Comparison of ENCODE assay signal across 12 mouse cellular contexts in genomic region chr16:31546828-31547224, GRCm38 (mm10).
DNase-seq lines count a peak whose midpoint lies in the region; ATAC-seq and TF ChIP-seq lines count a peak whose summit lies in the region.
"Had no signal": no experiment of that assay in that cellular context is flagged by ENCODE, and none has a peak within 500 bp of the region (broad histone marks: within the 10 kb centered on the region; RNA-seq: fewer than 3 reads in every experiment).

No protein-coding gene starts in this region.

- no peak for DNase-seq in kidney, adult 2 months
- peak; percentile 53 for DNase-seq in embryonic facial prominence, embryonic 14.5 days (ENCODE audit: low spot score)
- DNase-seq in limb, embryonic 11.5 days (ENCODE audit: low spot score), result peak; percentile 48
- peak; percentile 81 for DNase-seq in retina, embryonic 14.5 days (ENCODE audit: low spot score)
- DNase-seq in lung, postnatal 25 days (ENCODE audit: low spot score), result no peak
- DNase-seq in B cell, adult 2 months, result no peak
- DNase-seq: gastrocnemius, postnatal 36 days; liver, postnatal 0 days; thymus, postnatal 36 days had no signal

- no peaks in the 10 kb centered on the region for H3K9me3 ChIP-seq in kidney, embryonic 16.5 days (ENCODE audit: low read length)
- no peaks in the 10 kb centered on the region for H3K9me3 ChIP-seq in embryonic facial prominence, embryonic 14.5 days (ENCODE audit: control insufficient read depth, low read length)
- no peaks in the 10 kb centered on the region for H3K9me3 ChIP-seq in limb, embryonic 11.5 days (ENCODE audit: control insufficient read depth, low read length)

- no peak overlapping the region for H3K27ac ChIP-seq in kidney, embryonic 16.5 days (ENCODE audit: low read length)
- no peak overlapping the region for H3K27ac ChIP-seq in kidney, adult 2 months (ENCODE audit: insufficient read depth, low read depth, low read length)
- H3K27ac ChIP-seq in embryonic facial prominence, embryonic 14.5 days (replicated peaks; ENCODE audit: low read depth, low read length), result 0 out of 2 replicates have a peak overlapping the region, but pooled peaks have one; percentile 24
- H3K27ac ChIP-seq in limb, embryonic 11.5 days (replicated peaks; ENCODE audit: low read depth, low read length), result peak overlapping the region; percentile 73

- H3K4me3 ChIP-seq in kidney, embryonic 16.5 days (ENCODE audit: low read length), result no peak overlapping the region
- no peak overlapping the region for H3K4me3 ChIP-seq in kidney, adult 2 months (ENCODE audit: insufficient read depth, low read depth, low read length)
- no peak overlapping the region for H3K4me3 ChIP-seq in embryonic facial prominence, embryonic 14.5 days (ENCODE audit: low read depth, low read length)
- no peak overlapping the region for H3K4me3 ChIP-seq in limb, embryonic 11.5 days (ENCODE audit: low read depth, low read length)

- no peak for ATAC-seq in kidney, embryonic 16.5 days (ENCODE audit: low FRiP score, low TSS enrichment)
- ATAC-seq in embryonic facial prominence, embryonic 14.5 days (ENCODE audit: low read depth), result no peak
- ATAC-seq in limb, embryonic 11.5 days (ENCODE audit: insufficient number of reproducible peaks, low FRiP score, low TSS enrichment, low read depth), result no peak
- no peak for ATAC-seq in inflammation-experienced regulatory T-cells, adult 6 months
- ATAC-seq: CD4-positive, CD25-positive, alpha-beta regulatory T cell, adult 4 months; liver, postnatal 0 days had no signal

- H3K27me3 ChIP-seq in kidney, embryonic 16.5 days (ENCODE audit: insufficient read depth, low read length), result 0 out of 2 replicates have a peak, but pooled peaks cover 4% of the 10 kb centered on the region
- H3K27me3 ChIP-seq in kidney, adult 2 months (replicated peaks; ENCODE audit: control insufficient read depth, insufficient read depth, low read length), result no peaks in the 10 kb centered on the region
- H3K27me3 ChIP-seq in embryonic facial prominence, embryonic 14.5 days (replicated peaks; ENCODE audit: control insufficient read depth, insufficient read depth, low read length), result 0 out of 2 replicates have a peak, but pooled peaks cover 4% of the 10 kb centered on the region
- H3K27me3 ChIP-seq in limb, embryonic 11.5 days (ENCODE audit: control insufficient read depth, insufficient read depth, low read length), result no peaks in the 10 kb centered on the region

- H3K36me3 ChIP-seq in kidney, embryonic 16.5 days (ENCODE audit: insufficient read depth, low read length), result no peaks in the 10 kb centered on the region
- H3K36me3 ChIP-seq in kidney, adult 2 months (ENCODE audit: control insufficient read depth, insufficient read depth, low read length), result no peaks in the 10 kb centered on the region
- H3K36me3 ChIP-seq in embryonic facial prominence, embryonic 14.5 days (ENCODE audit: control insufficient read depth, insufficient read depth, low read length), result no peaks in the 10 kb centered on the region
- no peaks in the 10 kb centered on the region for H3K36me3 ChIP-seq in limb, embryonic 11.5 days (ENCODE audit: control insufficient read depth, insufficient read depth, low read length)

- H3K4me2 ChIP-seq in kidney, embryonic 16.5 days (replicated peaks; ENCODE audit: low read depth, low read length), result peak overlapping the region; percentile 54; the same call in 1 of the 2 replicates
- H3K4me2 ChIP-seq in embryonic facial prominence, embryonic 14.5 days (ENCODE audit: low read depth, low read length), result no peak overlapping the region; the same call in 1 of the 2 replicates
- H3K4me2 ChIP-seq in limb, embryonic 11.5 days (ENCODE audit: low read depth, severe bottlenecking), result no peak overlapping the region

- TF ChIP-seq CTCF in kidney, adult 2 months (conservative IDR thresholded peaks at IDR 0.05; ENCODE audit: insufficient read depth, insufficient read length, low read depth, low read length), result no peak

- H3K4me1 ChIP-seq in kidney, embryonic 16.5 days (ENCODE audit: insufficient read depth, low read length), result peaks cover 28% of the 10 kb centered on the region
- 0 out of 2 replicates have a peak, but pooled peaks cover 4% of the 10 kb centered on the region for H3K4me1 ChIP-seq in kidney, adult 2 months (ENCODE audit: control insufficient read depth, insufficient read depth, low read length)
- peaks cover 32% of the 10 kb centered on the region for H3K4me1 ChIP-seq in embryonic facial prominence, embryonic 14.5 days (ENCODE audit: control insufficient read depth, insufficient read depth, low read length)
- peaks cover 33% of the 10 kb centered on the region for H3K4me1 ChIP-seq in limb, embryonic 11.5 days (ENCODE audit: control insufficient read depth, insufficient read depth, low read length)

- H3K9ac ChIP-seq in kidney, embryonic 16.5 days (replicated peaks; ENCODE audit: low read length), result no peak overlapping the region; the same call in 1 of the 2 replicates
- H3K9ac ChIP-seq in embryonic facial prominence, embryonic 14.5 days (ENCODE audit: low read depth, low read length), result no peak overlapping the region
- no peak overlapping the region for H3K9ac ChIP-seq in limb, embryonic 11.5 days (ENCODE audit: low read length)
- H3K9ac ChIP-seq: liver, postnatal 0 days had no signal

- WGBS in kidney, embryonic 16.5 days, result 22% methylated on average over 2 of the region's 2 CpGs
- WGBS in kidney, adult 2 months, result 51% methylated on average over 2 of the region's 2 CpGs
- WGBS in embryonic facial prominence, embryonic 14.5 days, result no CpG with 5 or more reads among the region's 2 CpGs
- 6% methylated on average over 2 of the region's 2 CpGs for WGBS in limb, embryonic 11.5 days

- TF ChIP-seq POLR2A in kidney, adult 2 months (IDR thresholded peaks at IDR 0.05; ENCODE audit: low read depth, low read length), result no peak

Comparison
In these comparisons a context has a peak if more than half of its experiments do, and no peak if none do; other contexts are left out.
1. H3K27ac ChIP-seq: peak in embryonic facial prominence, embryonic 14.5 days (single experiment) and limb, embryonic 11.5 days (single experiment); none in kidney, embryonic 16.5 days (single experiment) and kidney, adult 2 months (single experiment).
2. DNase-seq: peak in embryonic facial prominence, embryonic 14.5 days (single experiment), limb, embryonic 11.5 days (single experiment) and retina, embryonic 14.5 days (single experiment); none in kidney, adult 2 months (single experiment), lung, postnatal 25 days (single experiment) and B cell, adult 2 months (0 of 2).